Mouse (Mus musculus): ENCODE results near the gene Map3k7cl.
A peak's percentile ranks its signal among the peaks of the same experiment; 100 is the strongest.

Map3k7cl gene

GRCm38 (mm10) chr16:87587843-87588242 is 34.7 kb downstream of the Map3k7cl start:
- no peak for DNase-seq (ENCODE audit: low spot score)

DNA sequence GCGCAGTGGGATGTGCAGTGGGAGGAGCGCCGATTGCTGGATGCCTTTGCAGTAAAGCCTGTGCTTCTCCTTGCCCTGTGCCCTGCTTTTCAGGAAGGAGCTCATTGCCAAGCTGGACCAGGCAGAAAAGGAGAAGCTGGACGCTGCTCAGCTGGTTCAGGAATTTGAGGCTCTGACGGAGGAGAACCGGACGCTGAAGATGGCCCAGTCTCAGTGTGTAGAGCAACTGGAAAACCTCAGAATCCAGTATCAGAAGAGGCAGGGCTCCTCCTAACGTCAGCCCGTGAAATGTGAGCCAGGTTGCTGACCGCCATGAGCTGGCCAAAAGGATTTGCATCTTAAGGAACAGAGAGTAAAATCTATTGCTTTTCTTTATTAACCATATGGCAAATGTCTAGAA is 41.0 kb downstream of the Map3k7cl start:
- DNase-seq (ENCODE audit: low spot score), result no peak

DNA sequence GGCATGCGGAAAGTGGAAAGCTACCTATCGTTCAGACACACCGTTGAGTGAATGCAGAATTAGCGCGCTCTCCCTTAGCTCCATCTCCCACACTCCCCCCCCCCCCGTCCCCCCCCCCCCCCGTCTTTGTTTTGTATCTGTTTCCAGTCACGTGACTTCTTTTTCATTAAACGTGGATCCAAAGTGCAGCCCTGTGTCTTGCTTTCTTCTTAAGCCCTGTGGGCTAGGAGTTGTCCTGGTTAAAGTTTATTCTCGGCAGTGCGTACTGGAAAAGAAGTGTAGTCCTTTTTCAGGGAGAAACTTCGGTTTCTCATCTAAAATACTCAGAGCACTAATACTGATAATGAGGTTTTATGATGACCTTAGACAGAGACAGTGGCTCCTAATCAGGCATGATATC is 42.0 kb downstream of the Map3k7cl start:
- DNase-seq (ENCODE audit: low spot score), result no peak

- DNase-seq (ENCODE audit: low spot score), result no peak
Observed at GRCm38 (mm10) chr16:87602717-87603526, 49.8 kb downstream of the Map3k7cl start.

DNA sequence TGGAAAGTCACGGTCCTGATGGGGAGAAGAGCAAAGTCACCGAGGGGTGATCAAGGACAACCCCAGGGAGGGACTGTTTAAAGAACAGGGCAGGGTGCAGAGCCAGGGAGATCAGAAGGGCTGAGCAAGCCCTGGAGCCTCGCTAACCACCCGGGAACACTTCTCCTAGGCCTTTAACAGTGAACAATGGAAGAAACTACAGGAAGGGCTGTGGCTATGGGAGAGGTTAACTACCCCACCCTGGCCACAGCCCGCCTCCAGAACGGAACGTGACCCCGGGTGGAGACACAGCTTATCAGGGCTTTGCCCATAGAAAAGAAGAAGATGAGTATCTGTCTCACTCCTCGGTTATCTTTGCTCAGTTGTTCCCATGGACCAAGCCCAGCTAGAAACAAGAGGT is 50.9 kb downstream of the Map3k7cl start:
- DNase-seq (ENCODE audit: low spot score), result no peak

DNA sequence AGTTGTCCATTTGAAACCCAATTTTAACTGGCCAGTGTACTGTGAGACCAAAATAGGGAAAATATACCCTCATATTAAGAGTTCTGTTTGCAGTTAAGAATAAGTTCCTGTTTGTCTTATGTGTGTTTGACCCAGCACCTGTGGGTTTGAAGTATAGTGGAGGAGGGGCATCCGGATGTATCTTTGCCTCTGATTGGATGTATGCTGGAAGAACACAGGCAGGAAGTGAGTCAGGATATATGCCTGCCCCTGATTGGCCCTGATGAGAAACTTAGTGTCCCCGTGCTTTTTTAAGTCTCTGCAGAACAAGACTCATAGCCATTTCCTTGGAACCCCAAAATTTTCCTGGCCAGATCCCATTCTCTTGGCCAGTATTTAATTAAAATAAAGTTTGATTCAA is 51.8 kb downstream of the Map3k7cl start:
- no peak for DNase-seq (ENCODE audit: low spot score)

- DNase-seq (ENCODE audit: low spot score), result no peak
Observed at GRCm38 (mm10) chr16:87607383-87607782, 54.3 kb downstream of the Map3k7cl start.

DNA sequence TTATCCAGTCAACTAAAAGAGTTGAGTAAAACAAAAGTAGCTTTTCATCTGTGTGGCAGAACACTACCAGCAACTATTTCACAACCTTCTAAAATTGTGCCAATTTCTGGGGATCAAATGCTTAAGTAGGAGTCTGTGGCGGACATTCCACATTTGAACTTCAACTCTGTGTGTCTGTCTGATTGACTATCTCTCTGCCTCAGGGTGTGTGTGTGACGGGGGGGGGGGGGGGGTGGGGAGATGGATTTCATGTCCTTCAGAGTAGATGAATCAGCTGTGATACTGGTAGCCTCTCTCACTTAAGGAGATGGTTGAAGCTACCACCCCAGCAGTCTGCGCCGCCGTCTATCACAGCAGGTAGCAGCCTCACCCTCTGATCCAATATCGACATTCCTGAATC is 54.8 kb downstream of the Map3k7cl start:
- DNase-seq (ENCODE audit: low spot score), result no peak

GRCm38 (mm10) chr16:87610142-87610541 is 57.0 kb downstream of the Map3k7cl start:
- no peak for DNase-seq (ENCODE audit: low spot score)

DNA sequence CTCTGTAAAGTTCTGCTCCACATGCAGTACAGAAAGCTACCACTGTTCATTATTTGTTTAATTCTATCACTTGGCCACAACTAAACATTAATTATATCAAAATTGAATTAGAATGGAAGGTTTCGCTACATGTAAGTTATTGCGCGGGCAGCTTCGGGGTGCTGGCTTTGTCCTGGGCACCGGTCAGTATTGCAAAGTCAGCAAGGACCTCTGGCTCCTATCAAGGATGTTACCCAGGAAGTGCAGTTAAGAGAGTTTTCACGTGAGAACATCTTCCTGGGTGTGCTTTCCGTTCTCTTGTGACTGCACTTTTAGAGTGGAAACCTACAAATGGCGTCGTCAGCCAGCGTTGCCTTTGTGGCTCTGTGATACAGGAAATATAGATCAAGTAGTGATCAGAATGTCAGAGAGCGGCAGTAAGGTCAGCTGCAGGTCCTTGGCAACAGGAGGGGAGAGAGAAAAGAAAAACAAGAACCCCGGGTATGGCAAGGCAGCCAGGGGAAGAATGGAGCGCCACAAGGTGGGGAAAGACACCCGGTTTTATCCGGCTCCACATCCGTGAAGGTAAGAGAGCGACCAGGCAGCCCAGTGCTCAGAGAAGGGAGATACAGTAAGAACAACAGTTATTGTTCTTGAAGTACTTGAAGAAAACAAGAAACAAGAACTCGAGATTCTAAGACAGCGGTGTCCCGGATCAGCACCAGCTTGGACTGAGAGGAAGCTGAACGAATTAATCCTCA is 57.6 kb downstream of the Map3k7cl start:
- no peak for DNase-seq (ENCODE audit: low spot score)

- peak; percentile 23 for DNase-seq (ENCODE audit: low spot score)
Observed at GRCm38 (mm10) chr16:87611420-87611819, 58.3 kb downstream of the Map3k7cl start.

- DNase-seq (ENCODE audit: low spot score), result no peak
Observed at GRCm38 (mm10) chr16:87612218-87612838, 59.2 kb downstream of the Map3k7cl start.

DNA sequence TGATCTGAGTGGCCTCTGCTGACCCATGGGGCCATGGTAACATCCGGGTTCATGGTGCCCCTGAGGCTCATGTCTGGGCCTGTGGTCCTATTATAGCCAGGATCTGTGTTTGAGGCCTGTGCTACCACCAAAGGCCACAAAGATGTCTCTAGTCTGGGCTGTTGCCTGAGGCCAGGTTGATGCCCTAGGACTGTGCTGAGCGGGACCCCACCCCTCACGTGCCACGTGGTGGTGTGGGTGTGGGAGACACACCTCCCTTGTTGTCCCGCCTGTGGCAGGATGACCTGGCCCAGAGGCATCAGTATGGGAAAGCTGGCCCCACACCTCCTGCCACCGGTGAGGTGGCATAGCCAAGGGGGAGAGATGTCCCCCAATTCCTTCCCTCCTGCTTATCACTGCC is 64.2 kb downstream of the Map3k7cl start:
- no peak for DNase-seq (ENCODE audit: low spot score)

DNA sequence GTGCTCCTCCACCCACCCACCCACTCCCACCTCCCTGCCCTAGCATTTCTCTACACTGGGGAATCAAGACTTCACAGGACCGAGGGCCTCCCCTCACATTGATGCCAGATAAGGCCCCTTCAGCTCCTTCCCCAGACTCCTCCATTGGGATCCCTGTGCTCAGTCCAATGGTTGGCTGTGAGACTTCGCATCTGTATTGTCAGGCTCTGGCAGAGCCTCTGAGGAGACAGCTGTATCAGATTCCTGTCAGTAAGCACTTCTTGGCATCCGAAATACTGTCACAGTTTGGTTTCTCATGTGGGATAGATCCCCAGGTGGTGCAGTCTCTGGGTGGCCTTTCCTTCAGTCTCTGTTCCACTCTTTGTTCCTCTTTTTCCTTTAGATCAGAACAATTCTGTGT is 68.1 kb downstream of the Map3k7cl start:
- no peak for DNase-seq (ENCODE audit: low spot score)

DNA sequence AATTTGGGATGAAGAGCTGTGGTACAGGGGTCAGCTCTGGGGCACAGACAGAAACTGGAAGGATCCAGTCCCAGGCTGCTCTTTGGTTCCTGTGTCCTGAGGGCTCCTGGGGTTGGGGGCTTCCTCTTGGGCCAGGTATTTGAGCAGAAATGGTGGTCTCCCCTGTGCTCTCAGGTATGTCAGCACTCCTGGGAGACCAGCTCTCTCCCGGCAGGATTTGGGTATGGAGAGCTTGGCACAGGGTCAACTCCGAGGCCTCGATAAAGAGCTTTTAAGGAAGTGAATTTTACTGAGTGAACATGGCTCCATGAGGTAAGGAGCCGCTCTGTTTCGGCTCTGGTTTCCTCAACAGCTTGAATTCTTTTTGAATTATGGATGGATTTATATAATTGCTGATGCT is 70.8 kb downstream of the Map3k7cl start:
- DNase-seq (ENCODE audit: low spot score), result no peak

- DNase-seq (ENCODE audit: low spot score), result no peak
Observed at GRCm38 (mm10) chr16:87624937-87625336, 71.8 kb downstream of the Map3k7cl start.

GRCm38 (mm10) chr16:87625341-87625740 is 72.2 kb downstream of the Map3k7cl start:
- DNase-seq (ENCODE audit: low spot score), result no peak

- no peak for DNase-seq (ENCODE audit: low spot score)
Observed at GRCm38 (mm10) chr16:87625816-87626215, 72.7 kb downstream of the Map3k7cl start.

GRCm38 (mm10) chr16:87626696-87627095 is 73.6 kb downstream of the Map3k7cl start:
- no peak for DNase-seq (ENCODE audit: low spot score)

- DNase-seq (ENCODE audit: low spot score), result no peak
Observed at GRCm38 (mm10) chr16:87634709-87635108, 81.6 kb downstream of the Map3k7cl start.

GRCm38 (mm10) chr16:87635213-87635755 is 82.2 kb downstream of the Map3k7cl start:
- DNase-seq (ENCODE audit: low spot score), result no peak

- DNase-seq (ENCODE audit: low spot score), result no peak
Observed at GRCm38 (mm10) chr16:87635841-87636240, 82.7 kb downstream of the Map3k7cl start.

- no peak for DNase-seq (ENCODE audit: low spot score)
Observed at GRCm38 (mm10) chr16:87638098-87638497, 85.0 kb downstream of the Map3k7cl start.
